Mouse (Mus musculus): ENCODE results near the gene Rspry1. TPM values are rescaled to one million over a fixed set of nuclear protein-coding genes. Genes with fewer than 3 reads are reported as not detected.

Rspry1 gene
- polyA plus RNA-seq, 1 experiment from 2014 or later: 45.0 TPM

GRCm38 (mm10) chr8:94641183-94641582 lies 39.4 kb downstream of the Rspry1 start:
- H3K9me3 ChIP-seq (ENCODE audit: control insufficient read depth, low read length): no peaks in the 10 kb centered on the region
- no peak for ATAC-seq
- H3K4me1 ChIP-seq (ENCODE audit: control insufficient read depth, insufficient read depth, low read depth, low read length): no peaks in the 10 kb centered on the region
- no peak overlapping the region for H3K27ac ChIP-seq (ENCODE audit: low read depth, low read length)
- no peak overlapping the region for H3K9ac ChIP-seq (ENCODE audit: low read depth, low read length)
- 93% methylated on average over 2 of the region's 2 CpGs for WGBS
- H3K36me3 ChIP-seq (ENCODE audit: control insufficient read depth, insufficient read depth, low read length): peaks cover 47% of the 10 kb centered on the region
- H3K4me3 ChIP-seq (ENCODE audit: low read length): no peak overlapping the region
- no peak overlapping the region for H3K4me2 ChIP-seq (ENCODE audit: low read length)
- no peaks in the 10 kb centered on the region for H3K27me3 ChIP-seq (replicated peaks; ENCODE audit: control insufficient read depth, insufficient read depth, low read length)

GRCm38 (mm10) chr8:94641938-94642337 lies 40.2 kb downstream of the Rspry1 start:
- Histone ChIP-seq H3K9me3 (ENCODE audit: control insufficient read depth, low read length) (no peaks in the 10 kb centered on the region), H3K9ac (ENCODE audit: low read depth, low read length) (no peak overlapping the region), H3K27me3 (replicated peaks; ENCODE audit: control insufficient read depth, insufficient read depth, low read length) (no peaks in the 10 kb centered on the region), H3K36me3 (ENCODE audit: control insufficient read depth, insufficient read depth, low read length) (peaks cover 50% of the 10 kb centered on the region), H3K4me1 (ENCODE audit: control insufficient read depth, insufficient read depth, low read depth, low read length) (no peaks in the 10 kb centered on the region), H3K4me2 (ENCODE audit: low read length) (no peak overlapping the region), H3K4me3 (ENCODE audit: low read length) (no peak overlapping the region), H3K27ac (ENCODE audit: low read depth, low read length) (no peak overlapping the region)
- WGBS: 91% methylated on average over 3 of the region's 3 CpGs
- ATAC-seq: no peak

DNA sequence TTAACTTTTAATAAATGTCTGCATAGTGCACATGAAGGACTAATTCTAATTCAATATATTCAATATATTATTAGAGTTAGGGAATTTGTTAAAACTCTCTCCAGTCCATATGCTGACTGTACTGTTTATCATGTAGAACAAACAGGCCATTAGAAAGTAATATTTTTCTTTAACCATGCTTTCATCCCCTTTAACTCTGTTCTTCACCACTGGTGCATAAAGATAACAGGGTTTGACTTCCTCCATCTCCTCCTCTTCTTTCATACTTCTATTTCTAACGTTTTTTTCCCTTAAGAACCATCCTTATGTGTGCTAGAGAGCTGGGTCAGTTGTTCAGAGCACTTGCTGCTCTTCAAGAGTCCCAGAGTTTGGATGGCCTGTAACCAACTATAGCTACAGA lies 43.5 kb downstream of the Rspry1 start:
- H3K9ac ChIP-seq (ENCODE audit: low read depth, low read length): no peak overlapping the region
- no peak overlapping the region for H3K27ac ChIP-seq (ENCODE audit: low read depth, low read length)
- H3K9me3 ChIP-seq (ENCODE audit: control insufficient read depth, low read length): no peaks in the 10 kb centered on the region
- 67% methylated on average over 1 of the region's 1 CpGs for WGBS
- no peaks in the 10 kb centered on the region for H3K4me1 ChIP-seq (ENCODE audit: control insufficient read depth, insufficient read depth, low read depth, low read length)
- H3K4me3 ChIP-seq (ENCODE audit: low read length): no peak overlapping the region
- H3K36me3 ChIP-seq (ENCODE audit: control insufficient read depth, insufficient read depth, low read length): peaks cover 38% of the 10 kb centered on the region
- no peak for ATAC-seq
- no peaks in the 10 kb centered on the region for H3K27me3 ChIP-seq (replicated peaks; ENCODE audit: control insufficient read depth, insufficient read depth, low read length)
- no peak overlapping the region for H3K4me2 ChIP-seq (ENCODE audit: low read length)

GRCm38 (mm10) chr8:94646165-94646564 lies 44.4 kb downstream of the Rspry1 start:
- H3K27me3 ChIP-seq (replicated peaks; ENCODE audit: control insufficient read depth, insufficient read depth, low read length): no peaks in the 10 kb centered on the region
- no peaks in the 10 kb centered on the region for H3K9me3 ChIP-seq (ENCODE audit: control insufficient read depth, low read length)
- 94% methylated on average over 3 of the region's 3 CpGs for WGBS
- H3K36me3 ChIP-seq (ENCODE audit: control insufficient read depth, insufficient read depth, low read length): peaks cover 30% of the 10 kb centered on the region
- no peak for ATAC-seq
- no peak overlapping the region for H3K9ac ChIP-seq (ENCODE audit: low read depth, low read length)
- H3K4me1 ChIP-seq (ENCODE audit: control insufficient read depth, insufficient read depth, low read depth, low read length): no peaks in the 10 kb centered on the region
- H3K4me3 ChIP-seq (ENCODE audit: low read length): no peak overlapping the region
- no peak overlapping the region for H3K4me2 ChIP-seq (ENCODE audit: low read length)
- H3K27ac ChIP-seq (ENCODE audit: low read depth, low read length): no peak overlapping the region

GRCm38 (mm10) chr8:94649496-94649895 lies 47.8 kb downstream of the Rspry1 start:
- Histone ChIP-seq H3K9me3 (ENCODE audit: control insufficient read depth, low read length) (no peaks in the 10 kb centered on the region), H3K4me3 (ENCODE audit: low read length) (no peak overlapping the region), H3K27ac (ENCODE audit: low read depth, low read length) (no peak overlapping the region), H3K36me3 (ENCODE audit: control insufficient read depth, insufficient read depth, low read length) (peaks cover 30% of the 10 kb centered on the region), H3K4me1 (ENCODE audit: control insufficient read depth, insufficient read depth, low read depth, low read length) (no peaks in the 10 kb centered on the region), H3K4me2 (ENCODE audit: low read length) (no peak overlapping the region), H3K27me3 (replicated peaks; ENCODE audit: control insufficient read depth, insufficient read depth, low read length) (no peaks in the 10 kb centered on the region), H3K9ac (ENCODE audit: low read depth, low read length) (no peak overlapping the region)
- ATAC-seq: no peak
- WGBS: 34% methylated on average over 3 of the region's 3 CpGs

DNA sequence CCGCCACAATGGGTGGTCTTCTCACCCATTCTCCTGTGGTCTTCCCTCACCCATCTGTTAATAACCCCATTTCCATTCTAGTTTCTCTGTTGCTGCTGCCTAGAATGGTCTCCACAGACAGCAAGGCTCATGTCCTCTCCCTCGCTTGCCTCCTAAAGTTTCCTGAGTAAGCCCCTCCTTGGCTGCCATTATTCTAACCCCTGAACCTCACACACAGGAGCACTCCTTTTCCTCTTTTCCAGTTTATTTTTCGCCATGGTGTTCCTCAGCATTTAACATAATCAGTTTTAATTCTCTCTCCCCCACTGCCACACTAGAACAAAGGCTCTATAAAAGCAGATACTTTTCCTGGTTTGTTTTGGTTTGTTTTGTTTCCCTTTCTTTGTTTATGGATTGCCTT lies 51.2 kb downstream of the Rspry1 start:
- no peak for ATAC-seq
- Histone ChIP-seq H3K4me3 (ENCODE audit: low read length) (no peak overlapping the region), H3K4me1 (ENCODE audit: control insufficient read depth, insufficient read depth, low read depth, low read length) (no peaks in the 10 kb centered on the region), H3K9ac (ENCODE audit: low read depth, low read length) (no peak overlapping the region), H3K4me2 (ENCODE audit: low read length) (no peak overlapping the region), H3K27ac (ENCODE audit: low read depth, low read length) (no peak overlapping the region), H3K36me3 (ENCODE audit: control insufficient read depth, insufficient read depth, low read length) (peaks cover 29% of the 10 kb centered on the region), H3K9me3 (ENCODE audit: control insufficient read depth, low read length) (no peaks in the 10 kb centered on the region), H3K27me3 (replicated peaks; ENCODE audit: control insufficient read depth, insufficient read depth, low read length) (no peaks in the 10 kb centered on the region)
- 92% methylated on average over 3 of the region's 3 CpGs for whole genome bisulfite sequencing

GRCm38 (mm10) chr8:94654994-94655393 lies 53.3 kb downstream of the Rspry1 start:
- Histone ChIP-seq H3K4me3 (ENCODE audit: low read length) (no peak overlapping the region), H3K27me3 (replicated peaks; ENCODE audit: control insufficient read depth, insufficient read depth, low read length) (no peaks in the 10 kb centered on the region), H3K27ac (ENCODE audit: low read depth, low read length) (no peak overlapping the region), H3K36me3 (ENCODE audit: control insufficient read depth, insufficient read depth, low read length) (peaks cover 24% of the 10 kb centered on the region), H3K9ac (ENCODE audit: low read depth, low read length) (no peak overlapping the region), H3K4me1 (ENCODE audit: control insufficient read depth, insufficient read depth, low read depth, low read length) (no peaks in the 10 kb centered on the region), H3K9me3 (ENCODE audit: control insufficient read depth, low read length) (no peaks in the 10 kb centered on the region), H3K4me2 (ENCODE audit: low read length) (no peak overlapping the region)
- ATAC-seq: no peak

DNA sequence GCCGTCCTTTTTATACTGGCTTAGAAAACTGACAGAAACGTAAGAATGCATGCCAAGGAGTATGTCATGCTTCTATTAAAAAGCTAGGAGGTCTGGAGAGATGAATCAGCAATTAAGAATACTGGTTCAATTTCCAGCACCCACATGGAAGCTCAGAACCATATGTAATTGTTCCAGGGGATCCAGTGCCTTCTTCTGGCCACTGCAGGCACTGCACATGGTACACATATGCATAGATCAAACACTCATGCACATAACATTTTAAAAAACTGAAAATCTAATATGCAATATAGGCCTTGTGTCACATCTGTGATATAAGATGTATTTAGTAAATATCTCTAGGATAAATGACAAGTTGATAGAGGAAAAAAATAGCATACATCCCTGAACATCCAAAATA lies 56.3 kb downstream of the Rspry1 start:
- no peak overlapping the region for H3K4me3 ChIP-seq (ENCODE audit: low read length)
- H3K4me1 ChIP-seq (ENCODE audit: control insufficient read depth, insufficient read depth, low read depth, low read length): no peaks in the 10 kb centered on the region
- WGBS: 93% methylated on average over 2 of the region's 2 CpGs
- no peak overlapping the region for H3K27ac ChIP-seq (ENCODE audit: low read depth, low read length)
- no peak overlapping the region for H3K4me2 ChIP-seq (ENCODE audit: low read length)
- no peak overlapping the region for H3K9ac ChIP-seq (ENCODE audit: low read depth, low read length)
- peaks cover 21% of the 10 kb centered on the region for H3K36me3 ChIP-seq (ENCODE audit: control insufficient read depth, insufficient read depth, low read length)
- H3K9me3 ChIP-seq (ENCODE audit: control insufficient read depth, low read length): no peaks in the 10 kb centered on the region
- no peak for ATAC-seq
- no peaks in the 10 kb centered on the region for H3K27me3 ChIP-seq (replicated peaks; ENCODE audit: control insufficient read depth, insufficient read depth, low read length)

GRCm38 (mm10) chr8:94660418-94660817 lies 58.7 kb downstream of the Rspry1 start:
- Histone ChIP-seq H3K36me3 (ENCODE audit: control insufficient read depth, insufficient read depth, low read length) (peaks cover 13% of the 10 kb centered on the region), H3K4me2 (ENCODE audit: low read length) (no peak overlapping the region), H3K4me3 (ENCODE audit: low read length) (no peak overlapping the region), H3K9ac (ENCODE audit: low read depth, low read length) (no peak overlapping the region), H3K27ac (ENCODE audit: low read depth, low read length) (no peak overlapping the region), H3K27me3 (replicated peaks; ENCODE audit: control insufficient read depth, insufficient read depth, low read length) (no peaks in the 10 kb centered on the region), H3K9me3 (ENCODE audit: control insufficient read depth, low read length) (no peaks in the 10 kb centered on the region), H3K4me1 (ENCODE audit: control insufficient read depth, insufficient read depth, low read depth, low read length) (no peaks in the 10 kb centered on the region)
- 90% methylated on average over 4 of the region's 4 CpGs for WGBS
- no peak for ATAC-seq

DNA sequence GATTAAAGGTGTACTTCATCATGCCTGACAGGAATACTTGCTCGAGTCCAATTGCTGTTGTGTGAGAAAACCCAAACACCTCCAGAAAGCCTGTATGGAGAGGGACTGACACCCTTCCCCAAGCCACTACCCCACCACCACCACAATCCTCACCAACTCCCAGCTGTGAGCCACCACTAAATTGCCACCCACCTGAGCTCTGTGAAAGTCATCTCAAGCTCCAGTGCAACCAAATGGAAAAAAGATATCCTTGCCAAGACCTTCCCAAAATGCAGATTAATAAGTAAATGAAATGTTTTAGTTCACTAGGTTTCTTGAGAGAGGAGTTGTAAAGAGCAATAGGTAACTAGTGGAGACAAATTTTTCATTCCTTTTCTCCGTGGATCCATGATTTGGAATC lies 63.0 kb downstream of the Rspry1 start:
- Histone ChIP-seq H3K9me3 (ENCODE audit: control insufficient read depth, low read length) (no peaks in the 10 kb centered on the region), H3K27ac (ENCODE audit: low read depth, low read length) (no peak overlapping the region), H3K27me3 (replicated peaks; ENCODE audit: control insufficient read depth, insufficient read depth, low read length) (no peaks in the 10 kb centered on the region), H3K4me2 (ENCODE audit: low read length) (no peak overlapping the region), H3K9ac (ENCODE audit: low read depth, low read length) (no peak overlapping the region), H3K36me3 (ENCODE audit: control insufficient read depth, insufficient read depth, low read length) (peaks cover 2% of the 10 kb centered on the region; the same call in 1 of the 2 replicates), H3K4me3 (ENCODE audit: low read length) (no peak overlapping the region), H3K4me1 (ENCODE audit: control insufficient read depth, insufficient read depth, low read depth, low read length) (peaks cover 11% of the 10 kb centered on the region)
- WGBS: 77% methylated on average over 2 of the region's 2 CpGs
- no peak for ATAC-seq

All from hindbrain, embryonic 16.5 days (tissue).